Mouse (Mus musculus) cerebellum, adult 9-10 months (tissue): ENCODE results near the gene BC030499.
A peak's percentile ranks its signal among the peaks of the same experiment; 100 is the strongest.

ENCODE experiments used
- DNase-seq: peaks from one replicate; pipeline ENCODE4 v3.0.0; 2022

BC030499 gene

DNA sequence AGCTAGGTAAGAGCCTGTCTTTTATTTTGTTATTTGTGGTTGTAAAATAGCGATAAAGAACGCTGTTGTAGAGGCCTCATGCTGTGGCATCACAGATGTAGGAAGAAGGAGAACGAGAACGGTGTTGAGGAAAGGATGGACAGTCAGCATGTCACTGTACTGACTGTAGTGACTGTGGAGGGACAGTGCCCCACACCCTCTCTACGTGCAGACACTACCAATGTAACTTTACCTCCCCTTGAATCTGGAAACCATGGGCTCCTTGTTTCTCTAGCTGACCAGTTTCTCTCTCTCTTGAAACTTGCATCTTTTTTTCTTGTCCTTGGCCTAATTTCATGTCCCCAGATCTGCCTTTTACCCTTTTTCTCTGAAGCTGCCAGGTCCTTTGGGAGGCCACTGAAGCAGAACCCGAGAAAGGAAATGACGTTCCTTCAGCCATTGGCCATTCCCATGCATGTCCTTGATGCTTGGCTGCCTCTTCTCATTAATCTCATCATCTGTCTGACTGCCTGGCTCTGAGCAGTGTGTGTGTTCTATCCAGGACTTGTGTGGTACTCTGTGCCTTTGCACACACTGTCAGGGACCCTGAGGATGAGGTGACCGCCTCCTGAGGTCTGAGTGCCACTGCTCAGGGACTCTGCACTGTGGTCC is 20.3 kb downstream of the BC030499 start:
- DNase-seq = no peak

DNA sequence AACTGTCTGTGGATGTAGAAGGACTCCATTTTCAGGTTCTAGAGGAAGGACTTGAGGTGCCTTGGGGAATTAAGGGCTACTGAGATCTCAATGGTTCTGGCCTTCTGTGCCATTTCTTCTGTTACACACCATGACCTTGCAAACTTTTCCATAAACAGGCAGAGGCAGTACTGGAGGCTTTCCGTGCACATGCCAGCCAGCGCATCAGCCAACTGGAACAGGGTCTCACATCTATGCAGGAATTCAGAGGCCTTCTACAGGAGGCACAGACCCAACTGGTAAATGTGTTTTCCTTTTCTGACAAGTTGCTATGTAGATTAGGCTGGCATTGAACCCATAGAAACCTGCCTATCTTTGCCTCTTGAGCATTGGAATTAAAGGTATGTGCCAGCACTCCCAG is 23.0 kb downstream of the BC030499 start:
- DNase-seq = no peak

DNA sequence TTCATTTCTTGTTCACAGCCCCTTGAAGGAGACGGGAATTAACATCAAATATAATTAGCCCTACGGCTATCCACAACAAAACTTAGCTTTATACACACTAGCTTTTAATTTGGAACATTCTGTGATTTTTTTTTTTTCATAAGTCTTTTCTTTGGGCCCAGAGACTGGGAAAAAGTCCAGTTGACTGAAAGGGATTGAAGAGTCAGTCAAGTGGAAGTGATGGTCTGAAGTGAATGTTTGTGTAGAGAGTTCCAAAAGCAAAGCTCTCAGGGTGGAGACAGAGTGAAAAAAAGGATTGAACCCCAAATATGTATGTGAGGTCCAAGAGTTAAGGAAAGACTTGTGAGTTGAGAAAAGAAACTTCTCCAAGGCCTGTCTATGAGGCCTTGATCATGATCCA is 27.8 kb downstream of the BC030499 start:
- no peak for DNase-seq

DNA sequence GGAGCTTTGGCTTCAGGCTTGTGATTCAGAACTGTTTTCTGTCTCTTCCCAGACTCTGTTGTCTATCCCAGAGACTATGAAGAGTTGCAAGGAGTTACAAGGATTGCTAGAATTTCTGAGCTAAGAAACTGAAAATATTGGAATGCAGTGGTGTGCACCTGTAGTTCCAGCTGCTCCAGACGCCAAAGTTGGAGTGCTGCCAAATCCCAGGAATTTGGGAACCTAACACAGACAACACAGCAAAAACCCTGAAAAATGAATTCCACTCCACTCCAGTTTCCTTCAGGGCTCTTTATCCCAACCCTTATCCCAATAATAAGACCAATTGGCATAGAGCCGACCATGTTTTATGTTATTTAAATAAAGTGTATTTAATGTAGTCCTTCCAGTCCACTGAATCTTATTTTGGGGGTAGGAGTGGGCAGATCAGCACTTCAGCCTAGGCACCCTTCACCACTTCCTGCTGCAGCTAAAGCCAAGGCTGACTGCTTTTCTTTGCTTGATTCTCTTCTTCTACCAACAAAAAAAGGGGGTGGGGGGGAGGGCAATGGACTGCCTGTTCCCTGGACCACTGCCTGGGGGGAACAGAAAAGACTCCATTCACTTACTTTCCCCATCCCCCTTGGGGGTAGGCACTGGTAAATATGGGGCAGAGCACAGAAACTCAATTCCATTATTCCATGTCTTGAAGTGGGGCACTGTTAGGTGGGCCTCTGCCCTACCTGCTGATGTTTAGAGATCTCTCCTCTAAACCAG is 31.6 kb downstream of the BC030499 start:
- DNase-seq = no peak

DNA sequence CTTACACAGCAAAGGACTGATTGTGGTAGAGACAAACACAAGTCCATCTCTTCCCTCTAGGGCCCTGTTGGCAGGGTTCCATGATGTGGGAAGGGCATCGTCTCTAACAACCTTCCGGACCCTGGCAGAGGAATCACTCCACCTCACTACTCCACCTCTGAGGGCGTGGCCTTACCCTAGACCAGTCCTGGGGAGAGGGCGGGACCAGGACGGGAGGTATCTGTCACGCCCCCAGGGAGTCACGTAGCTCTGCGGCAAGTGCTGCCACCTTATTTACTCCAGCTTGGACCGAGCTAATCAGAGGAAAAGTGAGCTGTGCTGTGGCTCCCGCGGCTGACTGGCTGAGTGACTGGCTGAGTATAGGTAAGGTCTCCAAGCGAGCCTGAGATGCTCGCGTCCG is 32.2 kb downstream of the BC030499 start, which contains the start of gene Aldoc:
Gene Aldoc (plus strand): TSS at position 109 of the 400 bp plus-strand sequence.
- peak; percentile 95 for DNase-seq

DNA sequence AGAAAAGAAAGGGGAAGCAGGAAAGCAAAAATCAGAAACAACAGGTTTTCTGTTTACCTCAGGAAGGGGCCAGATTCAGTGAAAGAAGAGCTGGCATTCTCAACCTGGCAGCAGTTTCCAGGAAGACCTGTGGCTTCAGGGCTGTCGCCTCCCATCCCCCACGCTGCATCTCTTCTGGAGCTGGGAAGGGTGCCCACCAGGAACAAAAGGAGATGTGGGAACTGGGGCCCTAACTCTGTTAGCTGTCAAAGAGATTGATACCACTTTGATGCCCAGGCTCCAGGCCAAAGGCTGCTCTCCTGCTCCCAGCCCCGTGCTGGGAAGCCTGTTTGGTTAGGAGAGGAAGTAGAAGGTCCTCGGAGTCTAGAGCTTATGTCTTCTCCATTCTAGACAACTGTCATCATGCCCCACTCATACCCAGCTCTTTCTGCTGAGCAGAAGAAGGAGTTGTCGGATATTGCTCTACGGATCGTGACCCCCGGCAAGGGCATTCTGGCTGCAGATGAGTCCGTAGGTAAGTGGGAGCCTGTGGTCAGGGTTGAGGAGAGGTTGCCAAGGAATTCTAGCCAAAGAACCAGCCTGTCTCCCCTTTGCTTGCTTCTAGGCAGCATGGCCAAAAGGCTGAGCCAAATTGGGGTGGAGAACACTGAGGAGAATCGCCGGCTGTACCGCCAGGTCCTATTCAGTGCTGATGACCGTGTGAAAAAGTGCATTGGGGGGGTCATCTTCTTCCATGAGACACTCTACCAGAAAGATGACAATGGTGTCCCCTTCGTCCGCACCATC is 33.6 kb downstream of the BC030499 start:
- peak; percentile 66 for DNase-seq

DNA sequence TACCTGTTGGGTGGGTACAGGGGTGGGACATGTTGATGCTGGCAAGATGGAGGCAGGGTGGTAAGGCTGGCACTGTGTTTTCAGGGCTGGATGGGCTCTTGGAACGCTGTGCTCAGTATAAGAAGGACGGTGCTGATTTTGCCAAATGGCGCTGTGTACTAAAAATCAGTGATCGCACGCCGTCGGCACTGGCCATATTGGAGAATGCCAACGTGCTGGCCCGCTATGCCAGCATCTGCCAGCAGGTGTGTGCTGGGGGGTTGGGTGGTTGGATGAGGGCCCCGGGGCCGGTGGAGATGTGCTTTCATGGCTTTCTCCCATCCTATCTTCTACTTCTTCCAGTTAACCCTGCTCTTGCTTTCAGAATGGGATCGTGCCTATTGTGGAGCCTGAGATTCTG is 34.3 kb downstream of the BC030499 start:
- DNase-seq = no peak

DNA sequence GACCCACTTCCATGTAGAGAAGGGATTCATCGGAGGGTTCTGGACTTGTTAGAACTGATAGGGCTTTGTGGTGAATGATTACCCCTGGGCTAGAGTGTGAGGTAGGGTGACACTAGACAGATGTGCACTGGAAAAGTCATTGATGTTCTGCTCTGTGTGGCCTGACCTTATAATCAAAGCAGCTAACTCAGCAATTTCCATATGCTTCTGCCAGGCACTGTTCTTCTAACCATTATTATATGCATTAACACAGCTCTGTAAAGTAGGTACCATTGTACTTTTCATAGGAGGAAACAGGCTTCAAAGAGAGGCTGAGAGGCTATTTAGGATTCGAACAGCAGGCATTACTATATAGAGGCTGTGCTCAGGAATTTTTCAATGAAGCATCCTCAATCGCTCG is 36.6 kb downstream of the BC030499 start:
- DNase-seq = peak; percentile 37

DNA sequence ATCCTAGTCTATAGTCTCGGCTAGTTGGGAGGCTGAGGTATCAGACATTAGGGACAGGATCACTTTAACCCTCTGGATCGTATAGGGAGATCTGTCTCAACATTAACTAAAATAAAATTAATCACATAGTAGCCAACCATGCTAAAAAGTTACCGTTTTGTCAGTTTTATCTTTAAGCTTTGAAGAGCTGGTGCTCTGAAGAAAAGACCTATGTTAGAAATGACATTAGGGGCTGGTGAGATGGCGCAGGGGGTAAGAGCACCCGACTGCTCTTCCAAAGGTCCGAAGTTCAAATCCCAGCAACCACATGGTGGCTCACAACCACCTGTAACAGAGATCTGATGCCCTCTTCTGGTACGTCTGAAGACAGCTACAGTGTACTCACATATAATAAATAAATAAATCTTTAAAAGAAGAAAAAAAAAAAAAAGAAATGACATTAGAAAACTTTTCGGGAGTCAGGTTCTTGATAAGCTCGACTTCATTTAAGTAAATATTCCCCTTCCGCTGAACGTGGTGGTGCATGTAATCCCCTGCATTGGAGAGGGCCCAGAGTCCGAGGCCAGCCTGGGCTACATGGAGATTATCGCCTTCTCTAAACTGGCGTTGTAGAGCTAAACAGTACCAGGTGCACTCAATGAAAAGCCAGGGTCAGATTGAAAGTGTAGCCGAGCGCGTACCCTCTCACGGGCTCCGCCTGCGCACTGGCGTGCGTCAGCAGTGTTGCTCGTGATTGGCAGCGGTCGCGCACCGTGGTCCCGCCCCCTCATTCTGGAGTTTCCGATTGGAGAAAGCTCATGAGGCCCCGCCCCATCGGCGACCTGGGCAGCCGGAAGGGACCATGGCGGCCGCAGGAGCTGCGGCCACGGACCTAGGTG is 37.2 kb downstream of the BC030499 start, which contains the start of gene Pigs:
Gene Pigs (plus strand): TSS at position 782 of the 878 bp plus-strand sequence.
- DNase-seq = peak; percentile 97

DNA sequence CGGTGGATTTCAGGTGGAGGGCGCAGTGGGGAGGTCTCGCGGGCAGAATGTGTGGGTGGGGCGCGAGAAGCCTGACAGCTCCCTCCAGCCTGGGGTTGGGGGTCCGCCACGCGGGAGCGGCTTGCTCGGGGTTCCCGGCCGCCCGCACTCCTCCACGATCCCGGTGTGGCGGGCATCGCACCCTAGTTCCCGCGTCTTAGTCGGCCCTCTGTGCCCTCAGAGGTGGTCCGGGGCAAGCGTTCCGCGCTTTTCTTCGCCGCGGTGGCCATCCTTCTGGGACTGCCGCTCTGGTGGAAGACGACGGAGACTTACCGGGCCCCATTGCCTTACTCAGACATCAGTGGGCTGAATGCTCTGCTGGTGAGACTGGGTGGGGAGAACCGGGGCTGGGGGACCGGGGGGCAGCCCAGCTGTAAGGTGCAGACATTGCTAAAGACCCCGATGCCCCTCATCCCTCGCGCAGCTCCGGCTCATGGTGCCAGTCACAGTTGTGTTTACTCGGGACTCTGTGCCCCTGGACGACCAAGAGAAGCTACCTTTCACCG is 37.9 kb downstream of the BC030499 start:
- DNase-seq = no peak

DNA sequence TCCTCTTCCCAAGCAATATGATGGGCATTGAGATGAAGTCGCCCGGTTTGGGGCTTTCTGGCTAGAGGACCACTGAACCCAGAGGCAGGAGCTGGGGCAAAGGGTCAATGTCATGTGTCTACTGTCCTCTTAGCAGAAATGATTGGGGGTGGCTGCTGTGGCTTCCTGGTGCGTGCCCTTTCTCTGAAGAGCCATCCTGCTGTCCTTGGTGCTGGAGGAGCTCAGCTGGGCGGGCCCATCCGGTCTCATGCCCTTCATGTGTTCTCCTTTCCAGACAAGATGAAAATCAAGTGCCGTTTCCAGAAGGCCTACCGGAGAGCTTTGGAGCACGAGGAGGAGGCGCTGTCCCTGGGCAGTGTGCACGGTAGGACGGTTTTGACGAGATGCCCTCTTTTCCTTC is 42.0 kb downstream of the BC030499 start:
- no peak for DNase-seq

DNA sequence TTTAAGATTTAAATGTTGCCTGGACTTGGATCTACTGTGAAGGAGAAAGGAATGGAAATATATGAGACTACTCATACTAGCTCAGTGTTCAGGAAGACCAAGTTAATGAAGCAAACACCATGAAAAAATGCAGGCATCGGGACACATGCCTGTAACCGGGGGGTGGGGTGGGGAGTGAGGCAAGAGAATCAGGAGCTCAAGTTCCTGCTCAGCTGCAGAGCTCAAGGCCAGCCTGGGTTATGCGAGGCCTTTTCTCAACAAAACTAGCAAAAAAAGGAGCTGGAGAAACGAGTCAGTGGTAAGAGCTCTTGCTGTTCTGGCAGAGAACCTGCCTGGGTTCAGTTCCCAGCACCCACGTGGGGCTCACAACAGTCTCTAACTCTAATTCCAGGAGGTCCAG is 43.4 kb downstream of the BC030499 start:
- no peak for DNase-seq

DNA sequence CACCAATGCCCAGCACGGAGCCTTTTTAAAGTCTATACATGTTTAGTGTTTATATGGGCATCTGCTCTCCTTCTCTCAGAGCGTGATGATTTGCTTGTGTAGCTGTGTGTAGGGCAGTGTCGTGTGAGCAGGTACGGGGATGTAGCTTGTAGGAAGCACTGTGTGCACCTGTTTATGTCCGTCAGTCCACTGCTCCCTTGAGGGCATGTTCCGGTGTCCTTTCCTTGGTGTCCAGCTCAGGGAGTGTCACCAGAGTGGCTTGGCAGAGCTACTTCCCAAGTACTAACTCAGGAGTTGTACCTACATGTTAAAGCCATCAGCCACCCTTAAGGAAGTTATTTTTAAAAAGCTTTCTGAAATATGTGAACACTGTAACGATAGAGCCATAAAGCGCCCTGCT is 46.4 kb downstream of the BC030499 start:
- DNase-seq = no peak

DNA sequence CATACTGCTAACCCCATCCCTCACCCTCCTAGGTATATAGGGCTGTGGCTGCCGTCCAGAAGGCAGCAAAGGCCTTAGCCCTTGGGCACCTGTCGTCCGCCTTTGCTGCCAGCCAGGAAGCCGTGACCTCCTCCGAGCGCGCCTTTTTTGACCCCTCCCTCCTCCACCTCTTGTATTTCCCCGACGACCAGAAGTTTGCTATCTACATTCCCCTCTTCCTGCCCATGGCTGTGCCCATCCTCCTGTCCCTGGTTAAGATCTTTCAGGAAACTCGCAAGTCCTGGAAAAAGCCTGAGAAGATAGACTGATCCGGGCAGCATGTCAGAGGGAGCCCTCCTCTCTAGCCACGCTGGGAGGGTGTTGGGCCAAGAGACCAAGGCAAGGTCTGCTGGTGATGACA is 51.1 kb downstream of the BC030499 start:
- DNase-seq = no peak

DNA sequence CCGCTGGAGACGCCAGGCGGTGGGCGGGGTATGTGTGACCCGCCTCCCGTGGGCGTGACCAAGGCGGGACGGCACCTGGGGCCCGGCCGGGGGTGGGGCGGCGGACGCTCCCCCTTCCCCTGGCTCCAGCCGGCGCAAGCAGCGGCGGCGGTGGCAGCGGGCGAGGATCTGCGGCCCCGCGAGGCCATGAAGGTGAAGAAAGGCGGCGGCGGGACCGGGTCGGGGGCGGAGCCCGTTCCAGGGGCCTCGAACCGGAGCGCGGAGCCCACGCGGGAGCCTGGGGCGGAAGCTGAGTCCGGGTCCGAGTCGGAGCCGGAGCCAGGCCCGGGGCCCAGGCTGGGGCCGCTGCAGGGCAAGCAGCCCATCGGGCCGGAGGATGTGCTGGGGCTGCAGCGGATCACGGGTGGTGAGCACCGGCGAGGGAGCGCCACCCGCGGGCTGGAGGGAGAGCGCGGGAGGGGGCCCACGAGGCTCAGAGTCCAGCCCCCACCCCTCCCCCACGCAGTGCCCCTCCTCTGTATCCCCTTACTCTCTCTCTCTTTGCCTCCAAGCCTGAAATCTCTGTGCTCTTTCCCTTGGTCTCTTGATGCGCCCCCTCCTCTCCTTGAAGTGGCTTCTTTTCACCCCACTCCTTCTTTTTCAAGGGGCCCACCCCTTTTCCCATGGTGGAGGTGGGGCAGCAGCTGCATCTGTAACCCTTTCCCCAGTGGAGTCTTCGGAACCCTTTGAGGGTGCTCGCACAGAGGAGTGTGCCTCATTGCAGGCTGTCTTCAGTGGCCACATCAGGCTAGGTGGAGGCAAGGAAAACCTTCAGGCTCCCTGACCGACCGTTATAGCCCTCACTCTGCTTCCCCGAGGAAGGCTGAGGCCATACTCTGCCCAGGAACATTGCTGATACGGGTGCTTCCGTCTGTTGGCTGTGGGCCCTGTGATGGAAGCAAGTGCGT is 53.0 kb downstream of the BC030499 start, which contains the start of gene Unc119:
Gene Unc119 (plus strand): TSS at position 102 of the 947 bp plus-strand sequence.
- DNase-seq = peak; percentile 76

DNA sequence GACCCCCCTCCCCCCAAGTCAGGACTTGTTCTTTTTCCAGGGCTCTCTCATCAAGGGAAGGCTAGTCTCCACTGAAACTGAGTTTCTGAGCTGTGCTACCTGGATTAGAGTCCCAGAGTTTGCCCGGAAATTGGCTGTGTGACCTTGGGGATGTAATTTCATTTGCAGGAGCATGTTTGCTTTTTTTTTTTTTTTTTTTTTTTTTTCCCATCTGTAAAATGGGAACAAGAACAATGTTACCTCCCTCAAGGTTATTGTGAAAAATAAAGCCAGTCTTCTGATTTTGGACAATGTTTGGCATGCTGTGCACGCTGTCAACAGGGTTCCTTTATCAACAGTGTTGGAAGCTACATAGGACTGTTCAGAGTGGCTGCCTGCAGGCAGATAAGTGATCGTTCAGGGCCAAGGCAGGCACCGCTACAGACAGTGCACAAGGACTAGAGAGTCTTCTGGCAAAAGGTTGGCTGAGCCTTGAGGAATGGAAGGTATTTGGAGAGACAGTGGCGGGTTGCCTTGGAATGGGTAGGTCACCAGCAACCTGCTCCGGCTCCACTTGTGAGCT is 53.8 kb downstream of the BC030499 start:
- no peak for DNase-seq

DNA sequence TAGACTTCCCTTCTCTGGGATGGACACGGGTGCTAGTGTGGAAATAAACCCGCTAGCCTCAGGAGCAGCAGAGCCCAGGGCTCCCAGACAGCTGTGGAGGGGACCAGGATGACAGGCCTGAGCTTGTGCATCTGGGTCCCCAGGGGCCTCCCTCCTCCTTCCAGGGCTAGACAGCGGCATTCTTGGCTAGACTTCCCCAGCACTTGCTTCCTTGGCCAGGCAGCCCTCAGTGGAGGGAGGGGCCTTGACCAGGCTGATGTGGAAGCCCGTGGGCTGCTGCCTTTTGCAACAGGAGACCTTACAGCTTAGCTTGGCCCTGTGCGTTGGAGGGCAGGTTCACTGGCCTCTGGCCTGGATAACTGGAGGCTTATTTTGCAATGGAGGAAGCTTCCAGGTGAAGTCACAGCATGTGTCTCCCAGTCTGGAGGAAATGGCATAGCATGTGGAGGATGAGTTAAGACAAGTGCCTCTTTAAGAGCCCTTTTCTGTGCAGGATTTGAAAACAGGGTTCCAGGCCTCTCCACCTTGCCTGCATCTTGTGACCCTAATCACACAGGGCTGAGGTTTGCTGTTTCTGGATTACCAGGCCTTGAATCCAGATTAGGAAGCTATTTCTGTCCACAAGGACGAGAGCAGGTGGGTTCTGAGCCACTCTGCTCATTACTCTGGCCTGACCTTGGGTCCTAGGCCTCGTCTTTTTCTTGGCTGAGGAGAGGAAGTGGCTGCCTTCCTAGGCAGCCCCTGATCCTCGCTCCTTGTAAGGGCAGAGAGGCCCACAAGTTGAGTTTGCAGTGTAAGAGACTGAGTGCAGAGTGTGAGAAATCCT is 54.5 kb downstream of the BC030499 start:
- peak; percentile 20 for DNase-seq

DNA sequence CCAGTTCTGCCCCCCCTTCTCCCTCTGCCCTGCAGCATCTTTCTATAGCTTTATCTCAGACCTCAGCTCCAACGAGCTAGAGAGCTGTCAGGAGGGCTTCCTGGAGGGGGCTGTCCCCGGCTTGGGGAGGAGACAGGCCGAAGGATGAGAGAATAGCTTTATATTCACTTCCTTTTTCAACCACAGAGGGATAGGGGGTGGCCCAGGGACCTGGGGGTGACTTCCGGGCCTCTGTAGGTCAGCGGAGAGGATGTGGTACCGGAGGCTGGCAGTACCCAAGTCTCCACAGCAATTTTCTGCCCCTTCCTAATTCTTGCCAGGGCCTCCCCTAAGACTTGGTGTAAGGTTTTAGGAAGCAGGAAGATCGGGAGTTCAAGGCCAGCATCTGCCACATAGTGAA is 55.2 kb downstream of the BC030499 start:
- DNase-seq = no peak
